Mouse (Mus musculus): ENCODE measurements around the gene Itgb4.

Itgb4 gene

DNA sequence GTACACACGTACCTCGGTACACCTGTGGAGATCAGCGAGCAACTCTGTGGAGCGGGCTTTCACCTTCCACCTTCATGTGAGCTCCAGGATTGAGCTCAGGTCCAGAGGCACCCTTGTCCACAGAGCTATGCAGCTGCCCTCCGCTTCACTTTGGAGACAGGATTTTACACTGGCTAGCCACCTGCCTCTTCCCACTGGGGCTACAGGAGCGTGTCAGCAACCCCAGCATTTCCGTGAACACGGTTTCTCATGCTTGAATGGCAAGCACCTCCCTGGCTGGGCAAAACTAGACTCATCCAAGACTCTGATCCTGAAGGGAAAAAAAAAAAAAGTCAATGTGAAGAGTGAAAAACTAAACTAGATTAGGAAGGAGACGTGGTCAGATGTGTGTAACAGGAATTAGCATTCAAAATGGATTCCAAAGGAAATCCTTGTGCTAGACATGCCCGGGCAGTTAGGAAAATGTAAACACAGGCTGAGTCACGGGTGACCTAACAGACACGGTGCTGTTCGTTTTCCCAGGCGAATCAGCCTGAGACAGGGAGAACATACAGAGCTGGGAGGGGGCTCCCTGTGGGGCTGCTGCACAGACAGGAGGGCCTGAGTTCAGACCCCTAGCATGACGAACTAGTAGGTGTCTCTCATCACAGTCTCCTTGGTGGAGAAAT, 4.4 kb upstream of the Itgb4 start:
- DNase-seq (ENCODE audit: low read depth, low spot score): no peak

DNA sequence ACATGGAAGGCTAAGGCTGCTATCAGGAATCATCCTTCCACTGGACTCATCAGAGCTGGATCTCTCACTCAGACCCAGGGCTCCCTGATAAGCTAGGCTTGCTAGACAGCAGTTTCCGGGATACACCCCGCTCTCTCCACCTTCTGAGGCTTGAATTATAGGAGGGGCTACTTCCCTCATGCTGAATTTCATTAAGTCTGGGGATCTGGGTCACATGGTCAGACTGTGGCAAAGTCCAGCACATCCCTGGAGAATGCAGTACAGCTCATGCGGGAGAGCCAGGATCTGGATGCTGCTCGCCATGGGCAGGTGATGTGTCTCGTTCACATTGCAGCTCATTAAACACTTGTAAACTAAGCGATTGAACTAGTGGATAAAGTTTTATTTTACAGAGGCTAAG, 3.5 kb upstream of the Itgb4 start:
- DNase-seq (ENCODE audit: low read depth, low spot score): no peak

DNA sequence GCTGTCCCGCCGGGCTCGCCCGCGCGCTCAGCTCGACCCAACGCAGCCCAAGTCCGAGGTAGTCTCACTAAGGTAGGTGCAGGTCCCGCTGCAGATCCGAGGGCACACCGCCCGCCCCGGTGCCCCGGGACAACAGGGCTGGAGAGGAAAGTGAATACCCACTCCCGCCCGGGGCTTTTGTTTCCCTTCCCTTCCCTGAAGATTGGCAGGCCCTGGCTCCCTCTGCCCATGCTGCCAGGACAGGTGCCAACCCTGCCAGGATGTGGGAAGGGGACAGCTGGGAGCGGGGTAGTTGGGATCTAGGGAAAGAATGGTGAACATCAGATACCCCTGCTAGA, 543 bp downstream of the Itgb4 start:
- no peak for DNase-seq (ENCODE audit: low read depth, low spot score)

DNA sequence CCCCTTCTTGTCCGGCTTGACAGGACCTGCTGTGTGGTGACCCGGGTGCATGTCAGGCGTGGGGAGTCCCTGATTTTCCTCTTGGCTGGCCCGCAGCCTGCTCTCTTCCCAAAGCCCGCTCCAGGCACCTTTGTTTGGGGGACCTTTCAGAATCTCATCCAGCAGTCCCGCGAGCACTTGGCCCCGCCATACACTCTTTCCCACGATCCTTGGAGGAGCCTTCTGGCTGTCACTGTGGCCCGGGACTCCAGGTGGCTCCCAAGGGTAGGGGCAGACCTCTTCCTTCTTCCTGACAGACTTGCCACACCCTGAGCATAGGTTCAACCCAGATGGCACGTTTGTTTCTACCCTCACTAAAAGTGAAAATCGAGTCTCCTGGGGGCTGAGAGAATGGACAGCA, 1.0 kb downstream of the Itgb4 start:
- no peak for DNase-seq (ENCODE audit: low read depth, low spot score)

DNA sequence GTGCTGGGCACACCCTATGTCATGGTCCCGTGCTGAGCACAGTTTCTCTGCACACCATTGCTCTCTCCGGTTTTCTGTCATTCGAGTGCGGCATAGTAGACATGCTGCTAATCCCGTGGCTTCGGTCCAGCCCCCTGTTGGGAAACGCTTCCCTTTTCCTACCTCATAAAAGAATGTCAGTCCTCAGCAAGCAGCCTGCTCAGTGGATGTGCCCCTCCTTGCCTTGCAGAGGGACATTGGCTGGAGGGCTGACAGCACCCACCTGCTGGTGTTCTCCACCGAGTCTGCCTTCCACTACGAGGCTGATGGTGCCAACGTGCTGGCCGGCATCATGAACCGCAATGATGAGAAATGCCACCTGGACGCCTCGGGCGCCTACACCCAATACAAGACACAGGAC, 8.0 kb downstream of the Itgb4 start:
- peak; percentile 54 for DNase-seq (ENCODE audit: low read depth, low spot score)

DNA sequence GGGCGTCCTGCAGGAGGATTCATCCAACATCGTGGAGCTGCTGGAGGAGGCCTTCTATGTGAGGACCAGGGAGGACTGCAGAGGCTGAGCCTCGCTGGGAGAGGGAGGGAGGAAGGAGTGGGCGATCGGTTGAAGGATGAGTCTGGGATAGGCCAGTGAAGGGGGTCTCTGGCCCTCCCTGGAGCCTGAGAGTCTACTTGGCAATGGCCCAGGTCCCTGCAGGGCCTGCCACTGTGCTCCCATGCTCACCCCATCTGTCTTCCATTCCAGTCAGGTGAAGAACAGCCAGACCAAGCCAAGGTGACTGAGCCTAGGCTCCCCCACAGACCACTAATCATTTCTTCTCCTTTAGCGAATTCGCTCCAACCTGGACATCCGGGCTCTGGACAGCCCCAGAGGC, 8.8 kb downstream of the Itgb4 start:
- DNase-seq (ENCODE audit: low read depth, low spot score): peak; percentile 21

DNA sequence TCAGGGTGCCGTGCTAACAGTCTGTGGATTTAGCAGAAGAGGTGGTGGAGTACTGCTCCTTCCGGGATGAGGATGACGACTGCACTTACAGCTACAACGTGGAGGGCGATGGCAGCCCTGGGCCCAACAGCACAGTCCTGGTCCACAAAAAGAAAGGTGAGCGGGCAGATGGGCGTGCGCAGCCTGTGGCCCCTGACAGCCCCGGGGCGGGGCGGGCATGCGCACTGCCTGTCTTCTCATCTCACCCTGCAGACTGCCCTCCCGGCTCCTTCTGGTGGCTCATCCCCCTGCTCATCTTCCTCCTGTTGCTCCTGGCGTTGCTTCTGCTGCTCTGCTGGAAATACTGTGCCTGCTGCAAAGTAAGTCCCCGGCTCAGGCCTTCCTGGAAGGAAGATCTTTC, 15.2 kb downstream of the Itgb4 start:
- DNase-seq (ENCODE audit: low read depth, low spot score): no peak

DNA sequence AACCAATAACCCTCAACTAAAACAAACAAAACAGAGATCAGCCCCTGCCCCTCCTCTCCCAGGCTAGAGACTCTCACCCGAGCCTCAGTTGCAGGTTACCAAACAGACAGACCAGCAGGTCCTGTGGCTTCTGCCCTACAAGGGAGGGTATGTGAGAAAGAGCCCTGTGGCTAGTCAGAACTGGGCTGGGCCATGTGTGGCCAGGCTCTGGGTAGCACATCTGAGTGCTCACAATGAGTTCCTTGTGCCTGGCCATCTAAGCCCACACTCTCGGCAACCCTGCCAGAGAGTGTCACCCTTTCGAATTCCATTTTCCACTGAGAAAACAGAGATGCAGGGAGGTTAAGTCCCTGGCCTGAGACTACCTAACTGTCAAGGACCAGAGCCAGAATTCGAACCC, 17.6 kb downstream of the Itgb4 start:
- DNase-seq (ENCODE audit: low read depth, low spot score): peak; percentile 86

DNA sequence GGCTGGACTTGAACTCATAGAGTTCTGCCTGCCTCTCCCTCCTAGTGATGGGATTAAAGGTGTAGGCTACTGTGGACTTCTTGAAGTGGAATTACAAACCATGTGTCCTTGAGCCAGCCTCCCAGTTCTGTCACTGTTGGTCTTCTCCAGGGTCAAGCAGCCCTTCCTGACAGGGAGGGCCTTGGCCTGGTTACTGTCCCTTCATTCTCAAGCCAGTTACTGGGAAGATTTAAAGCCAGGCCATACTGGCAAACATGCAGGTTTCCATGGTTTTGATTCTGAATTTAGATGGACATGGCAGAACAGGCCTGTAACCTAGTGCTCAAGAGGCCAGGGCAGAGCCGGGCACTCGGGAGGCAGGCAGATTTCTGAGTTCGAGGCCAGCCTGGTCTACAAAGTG, 20.7 kb downstream of the Itgb4 start:
- DNase-seq (ENCODE audit: low read depth, low spot score): no peak

DNA sequence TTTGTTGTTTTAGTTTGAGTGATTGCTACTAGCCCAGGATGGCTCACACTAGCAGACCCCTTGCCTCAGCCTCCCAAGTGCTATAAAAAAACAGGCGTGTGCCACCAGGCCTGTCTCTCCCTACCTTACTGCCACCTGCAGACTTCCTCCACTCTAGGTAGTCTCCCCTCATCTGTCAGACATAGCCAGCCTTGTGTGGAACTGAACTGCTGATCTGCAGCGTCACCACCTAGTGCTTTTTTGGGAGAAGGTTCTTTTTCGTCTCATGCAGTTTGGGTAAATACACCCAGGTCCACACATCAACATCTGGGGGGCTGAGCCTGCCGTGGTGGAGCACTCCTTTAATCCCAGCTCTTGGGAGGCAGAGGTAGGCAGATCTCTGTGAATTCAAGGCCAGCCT, 22.5 kb downstream of the Itgb4 start:
- no peak for DNase-seq (ENCODE audit: low read depth, low spot score)

DNA sequence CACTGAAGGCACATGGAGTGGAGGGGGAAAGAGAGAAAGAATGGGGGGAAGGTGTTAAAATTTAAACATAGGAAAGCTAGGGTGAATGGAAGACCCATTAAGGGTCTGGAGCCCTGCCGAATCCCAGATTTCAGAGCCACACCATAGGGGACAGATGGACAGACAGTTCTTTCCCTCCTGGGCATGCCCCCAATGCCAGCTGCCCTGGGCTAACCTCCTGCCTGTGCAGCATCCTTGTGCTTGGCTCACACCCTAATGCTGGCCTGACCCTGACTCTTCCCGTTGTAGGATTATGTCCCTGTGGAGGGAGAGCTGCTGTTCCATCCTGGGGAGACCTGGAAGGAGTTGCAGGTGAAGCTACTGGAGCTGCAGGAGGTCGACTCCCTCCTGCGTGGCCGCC, 23.2 kb downstream of the Itgb4 start:
- peak; percentile 54 for DNase-seq (ENCODE audit: low read depth, low spot score)

DNA sequence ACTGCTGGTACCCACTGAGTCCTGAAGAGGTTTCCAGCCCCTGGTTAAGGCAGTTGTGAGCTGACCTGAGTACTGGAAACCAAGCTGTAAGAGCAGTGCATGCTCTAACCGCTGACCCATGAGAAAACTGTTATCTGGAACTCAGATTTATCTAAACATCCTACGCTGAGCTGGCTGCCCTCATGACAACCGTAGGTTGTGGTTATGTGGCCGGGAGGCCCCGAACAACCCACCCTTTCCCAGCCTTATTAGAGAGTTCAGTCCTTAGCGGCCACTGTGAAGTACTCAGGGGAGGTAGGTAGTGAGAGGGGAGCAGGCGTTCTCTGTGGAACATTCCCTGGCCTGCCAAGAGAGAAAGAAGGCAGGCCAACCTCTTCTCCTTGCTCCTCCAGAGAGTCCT, 24.5 kb downstream of the Itgb4 start:
- DNase-seq (ENCODE audit: low read depth, low spot score): no peak

DNA sequence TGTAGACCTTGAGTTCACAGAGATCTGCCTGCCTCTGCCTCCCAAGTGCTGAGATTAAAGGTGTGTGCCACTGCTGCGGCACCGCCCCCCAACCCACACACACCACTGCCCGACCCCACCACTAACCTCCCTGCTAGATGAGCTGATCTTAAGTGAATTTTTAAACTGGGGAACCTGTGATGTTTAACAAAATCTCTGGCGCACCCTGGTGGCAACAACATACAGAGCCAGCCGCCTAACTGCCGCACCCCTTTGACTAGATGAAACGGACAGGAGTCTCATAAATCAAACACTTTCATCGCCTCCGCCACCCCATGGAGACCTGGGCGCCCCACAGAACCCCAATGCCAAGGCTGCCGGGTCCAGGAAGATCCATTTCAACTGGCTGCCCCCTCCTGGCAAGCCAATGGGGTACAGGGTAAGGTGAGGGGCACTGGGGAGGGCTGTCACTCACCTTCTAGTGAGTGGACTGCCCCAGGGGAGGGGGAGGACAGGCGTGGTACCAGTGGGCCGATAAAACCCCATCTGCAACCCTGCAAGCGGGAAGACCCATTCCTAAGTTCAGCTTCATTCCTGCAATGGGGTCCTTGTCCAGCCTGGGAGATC, 25.1 kb downstream of the Itgb4 start:
- DNase-seq (ENCODE audit: low read depth, low spot score): peak; percentile 86

DNA sequence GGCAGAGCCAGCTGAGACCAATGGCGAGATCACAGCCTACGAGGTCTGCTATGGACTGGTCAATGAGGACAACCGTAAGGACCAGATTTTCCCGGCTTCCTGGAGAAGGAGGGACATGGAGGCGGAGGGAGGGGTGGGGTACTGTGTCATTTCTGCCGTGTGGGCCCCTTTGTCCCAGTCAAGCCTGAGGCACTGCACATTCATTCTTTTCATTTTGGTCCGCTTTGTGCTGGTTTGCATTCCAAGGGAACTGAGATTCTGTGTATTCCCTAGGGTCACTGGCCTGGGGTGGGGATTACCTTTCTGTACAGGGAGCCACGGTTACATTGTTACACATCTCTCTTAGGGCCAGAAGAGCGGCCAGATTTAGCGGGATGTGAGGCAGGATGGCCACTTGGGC, 26.1 kb downstream of the Itgb4 start:
- no peak for DNase-seq (ENCODE audit: low read depth, low spot score)

DNA sequence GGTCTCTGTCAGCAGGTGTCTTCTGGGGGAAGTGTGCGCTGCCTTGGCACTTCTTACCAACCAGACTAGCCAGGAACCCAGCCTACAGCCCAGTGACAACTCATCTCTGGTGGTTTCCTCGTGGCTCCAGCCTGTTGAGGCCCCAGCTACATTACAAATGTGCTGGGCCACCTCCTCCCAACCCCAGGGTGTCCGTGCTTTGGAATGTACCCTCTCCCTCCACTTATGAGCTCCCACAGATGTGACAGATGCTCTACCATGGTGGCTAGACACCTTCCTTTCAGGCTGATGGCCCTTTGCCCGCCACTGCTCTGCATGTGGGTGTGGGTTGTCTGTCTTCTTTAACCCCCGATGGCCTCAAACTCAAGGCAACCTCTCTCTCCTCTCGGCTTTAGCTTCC, 27.2 kb downstream of the Itgb4 start:
- DNase-seq (ENCODE audit: low read depth, low spot score): no peak

DNA sequence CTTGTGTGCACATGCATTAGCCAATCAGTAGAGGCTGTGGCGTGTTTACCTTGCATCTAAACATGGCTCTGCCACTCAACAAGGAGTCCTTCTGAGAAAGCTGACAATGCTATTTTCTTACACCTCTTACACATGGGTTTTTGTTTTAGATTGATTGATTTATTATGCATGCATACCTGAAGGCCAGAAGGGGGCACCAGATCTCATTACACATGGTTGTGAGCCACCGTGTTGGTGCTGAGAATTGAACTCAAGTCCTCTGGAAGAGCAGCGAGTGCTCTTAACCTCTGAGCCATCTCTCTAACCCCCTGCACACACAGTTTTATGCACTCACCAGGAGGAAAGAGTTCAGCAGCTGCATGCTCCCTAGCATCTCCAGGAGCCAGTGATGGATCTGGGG, 28.4 kb downstream of the Itgb4 start:
- no peak for DNase-seq (ENCODE audit: low read depth, low spot score)

DNA sequence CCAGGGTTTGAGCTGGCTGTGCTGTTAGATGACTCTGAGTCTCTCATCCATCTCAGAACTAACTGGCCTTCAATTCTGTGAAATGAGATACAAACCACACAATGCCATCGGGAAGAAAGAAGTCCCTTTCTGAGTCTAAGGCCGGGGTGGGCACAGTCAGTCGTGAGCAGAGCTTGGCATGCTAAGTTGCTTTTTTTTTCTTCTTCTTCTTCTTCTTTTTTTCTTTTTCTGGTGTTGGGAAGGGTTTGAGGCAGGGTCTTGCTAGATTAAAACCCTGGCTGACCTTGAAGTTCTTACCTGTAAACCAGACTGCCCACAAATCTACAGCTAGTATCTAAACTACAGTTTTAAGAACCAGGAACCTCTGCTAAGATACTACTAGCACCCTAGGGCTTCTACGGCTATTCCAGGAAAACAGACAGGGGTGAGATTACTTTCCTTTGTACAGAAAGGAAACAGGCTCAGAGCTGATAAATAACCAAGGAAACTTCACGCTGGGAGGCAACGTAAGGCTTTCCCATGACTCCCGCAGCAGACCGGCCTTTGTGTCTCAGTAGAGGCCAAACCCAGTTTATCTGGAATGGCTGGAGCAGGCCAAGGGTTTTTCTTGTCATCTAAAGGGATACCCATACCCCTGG, 29.8 kb downstream of the Itgb4 start:
- DNase-seq (ENCODE audit: low read depth, low spot score): no peak

DNA sequence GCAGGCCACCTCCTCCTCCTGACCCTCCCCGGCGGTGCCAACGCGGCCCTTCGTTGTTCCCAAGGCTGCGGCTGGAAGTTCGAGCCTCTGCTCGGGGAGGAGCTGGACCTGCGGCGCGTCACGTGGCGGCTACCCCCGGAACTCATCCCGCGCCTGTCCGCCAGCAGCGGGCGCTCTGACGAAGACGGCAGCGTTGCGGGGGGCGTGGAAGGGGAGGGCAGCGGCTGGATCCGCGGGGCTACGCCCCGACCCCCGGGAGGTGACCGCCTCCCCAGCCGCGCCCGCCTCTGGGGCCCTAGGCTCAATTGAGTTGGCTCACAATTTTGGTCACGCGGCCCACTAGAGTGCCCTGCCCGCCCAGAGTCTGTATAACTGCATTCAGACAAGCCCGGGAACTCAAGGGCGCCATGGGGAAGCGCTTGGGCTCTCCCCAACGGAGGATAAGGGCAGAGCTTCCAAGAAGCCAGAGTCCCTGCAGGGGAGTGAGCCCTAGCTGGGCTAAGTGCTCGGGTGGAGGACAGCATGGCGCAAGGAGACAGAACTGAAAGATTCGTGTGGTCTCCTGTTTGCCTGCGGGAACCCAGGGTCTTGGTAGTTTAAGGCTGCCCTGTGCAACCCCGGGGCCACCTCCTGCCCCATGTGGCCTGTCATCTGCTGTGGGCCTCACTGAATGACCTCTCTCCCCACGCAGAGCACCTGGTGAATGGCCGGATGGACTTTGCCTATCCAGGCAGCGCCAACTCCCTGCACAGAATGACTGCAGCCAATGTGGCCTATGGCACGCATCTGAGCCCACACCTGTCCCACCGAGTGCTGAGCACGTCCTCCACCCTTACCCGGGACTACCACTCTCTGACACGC, 30.6 kb downstream of the Itgb4 start:
- DNase-seq (ENCODE audit: low read depth, low spot score): peak; percentile 74

DNA sequence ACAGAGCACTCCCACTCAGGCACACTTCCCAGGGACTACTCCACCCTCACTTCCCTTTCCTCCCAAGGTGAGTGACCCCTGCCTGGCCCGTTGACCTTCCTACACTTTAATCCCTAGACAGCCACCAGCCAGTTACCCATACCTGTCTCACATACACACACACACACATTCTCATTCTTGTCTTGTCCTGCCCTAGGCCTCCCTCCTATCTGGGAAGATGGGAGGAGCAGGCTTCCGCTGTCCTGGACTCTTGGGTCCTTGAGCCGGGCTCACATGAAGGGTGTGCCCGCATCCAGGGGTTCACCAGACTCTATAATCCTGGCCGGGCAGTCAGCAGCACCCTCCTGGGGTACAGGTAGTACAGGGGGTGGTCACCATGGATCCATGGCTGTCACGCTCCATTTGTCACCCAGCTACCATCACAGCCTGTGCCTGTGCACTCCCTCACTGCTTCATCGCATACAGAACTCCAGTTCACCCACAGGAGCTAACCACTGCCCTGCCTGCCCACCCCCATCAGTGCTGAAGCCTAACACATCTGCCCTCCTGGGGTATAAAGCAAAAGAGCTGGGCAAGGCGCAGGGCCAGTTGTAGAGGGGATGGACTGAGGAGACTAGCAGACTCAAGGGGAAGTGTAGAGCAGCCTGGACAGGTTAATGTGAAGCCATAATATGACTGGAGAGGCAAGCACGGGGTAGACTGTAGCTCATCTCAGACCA, 31.4 kb downstream of the Itgb4 start:
- no peak for DNase-seq (ENCODE audit: low read depth, low spot score)

DNA sequence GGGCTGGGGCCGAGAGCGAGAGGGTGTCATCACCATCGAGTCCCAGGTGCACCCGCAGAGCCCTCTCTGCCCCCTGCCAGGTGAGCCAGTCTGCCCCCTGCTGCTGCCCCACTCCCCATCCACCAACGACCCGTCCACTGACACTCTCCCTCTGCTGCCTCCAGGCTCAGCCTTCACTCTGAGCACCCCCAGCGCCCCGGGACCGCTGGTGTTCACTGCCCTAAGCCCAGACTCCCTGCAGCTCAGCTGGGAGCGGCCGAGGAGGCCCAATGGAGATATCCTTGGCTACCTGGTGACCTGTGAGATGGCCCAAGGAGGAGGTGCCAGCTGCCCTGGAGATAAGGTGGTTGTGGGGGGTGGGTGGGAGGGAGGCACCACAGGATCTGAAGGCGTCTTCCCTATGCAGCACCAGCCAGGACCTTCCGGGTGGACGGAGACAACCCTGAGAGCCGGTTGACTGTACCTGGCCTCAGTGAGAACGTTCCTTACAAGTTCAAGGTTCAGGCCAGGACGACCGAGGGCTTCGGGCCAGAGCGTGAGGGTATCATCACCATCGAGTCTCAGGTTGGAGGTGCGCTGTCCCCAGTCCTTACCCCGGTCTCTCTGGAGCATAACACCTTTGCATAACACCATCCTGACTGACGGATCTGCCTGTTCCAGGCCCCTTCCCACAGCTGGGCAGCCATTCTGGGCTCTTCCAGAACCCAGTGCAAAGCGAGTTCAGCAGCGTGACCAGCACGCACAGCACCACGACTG, 32.8 kb downstream of the Itgb4 start:
- DNase-seq (ENCODE audit: low read depth, low spot score): no peak

DNA sequence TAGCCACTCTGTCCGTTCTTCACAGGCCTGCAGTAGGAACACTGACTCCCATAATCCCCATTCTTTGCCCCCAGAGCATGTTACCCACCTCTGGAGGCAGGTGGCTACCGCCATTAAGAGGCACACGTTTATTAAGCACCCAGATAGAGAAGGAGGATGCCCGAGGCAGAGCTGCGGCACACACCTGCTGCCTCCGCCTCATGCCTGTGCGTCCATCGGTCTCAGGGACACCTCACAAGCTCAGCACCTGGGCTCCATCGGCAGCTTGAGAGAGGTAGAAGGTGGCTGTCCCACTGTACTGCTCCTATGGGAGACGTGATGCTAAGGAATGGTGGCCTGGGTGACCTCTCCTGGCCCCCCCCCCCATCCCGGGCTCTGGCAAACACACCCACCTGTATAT, 33.9 kb downstream of the Itgb4 start:
- no peak for DNase-seq (ENCODE audit: low read depth, low spot score)
